Mouse (Mus musculus) spleen, postnatal 14 days (tissue): ENCODE results near the gene Gm33543.

ENCODE experiments used
- DNase-seq, 2 experiments: peaks; one replicate each; pipeline ENCODE4 v3.0.0; 2021 to 2022; ENCODE audit warnings: low spot score in 2 of 2

The Gm33543 gene

GRCm38 (mm10) chr10:95778622-95779021 lies 64.1 kb downstream of the Gm33543 start:
- DNase-seq, result no peak

- no peak for DNase-seq
These were observed 64.9 kb downstream of the Gm33543 start for GRCm38 (mm10) chr10:95777701-95778320.

GRCm38 (mm10) chr10:95777071-95777470 lies 65.7 kb downstream of the Gm33543 start:
- DNase-seq, result no peak

- DNase-seq, result no peak
These were observed 67.9 kb downstream of the Gm33543 start for GRCm38 (mm10) chr10:95774856-95775255.

GRCm38 (mm10) chr10:95774001-95774628 lies 68.6 kb downstream of the Gm33543 start:
- no peak for DNase-seq
